ENCODE assay signal across 29 mouse cellular contexts in genomic region chr1:84522256-84522962, GRCm38 (mm10).
DNase-seq lines count a peak whose midpoint lies in the region; ATAC-seq lines count a peak whose summit lies in the region.
"Had no signal": no experiment of that assay in that cellular context is flagged by ENCODE, and none has a peak within 500 bp of the region (broad histone marks: within the 10 kb centered on the region; RNA-seq: fewer than 3 reads in every experiment).

No protein-coding gene starts in this region.

- no peak overlapping the region for H3K4me2 ChIP-seq in forebrain, embryonic 16.5 days (ENCODE audit: low read length)
- H3K4me2 ChIP-seq: embryonic facial prominence, embryonic 12.5 days; heart, embryonic 13.5 days; hindbrain, embryonic 14.5 days; kidney, embryonic 15.5 days; limb, embryonic 12.5 days; liver, embryonic 15.5 days; lung, embryonic 14.5 days; midbrain, embryonic 15.5 days; neural tube, embryonic 13.5 days had no signal

- H3K36me3 ChIP-seq in forebrain, embryonic 16.5 days (ENCODE audit: control insufficient read depth, insufficient read depth): no peaks in the 10 kb centered on the region
- no peaks in the 10 kb centered on the region for H3K36me3 ChIP-seq in forebrain, embryonic 10.5 days (replicated peaks)
- H3K36me3 ChIP-seq in heart, embryonic 10.5 days: no peaks in the 10 kb centered on the region
- H3K36me3 ChIP-seq: embryonic facial prominence, embryonic 12.5 days; heart, embryonic 13.5 days; kidney, embryonic 15.5 days; limb, embryonic 12.5 days; liver, embryonic 15.5 days; midbrain, embryonic 10.5 days; midbrain, embryonic 15.5 days; neural tube, embryonic 13.5 days had no signal

- H3K4me1 ChIP-seq in forebrain, embryonic 16.5 days (replicated peaks; ENCODE audit: control insufficient read depth, insufficient read depth, low read length): 0 out of 2 replicates have a peak, but pooled peaks cover 5% of the 10 kb centered on the region
- peaks cover 3% of the 10 kb centered on the region; the same call in 1 of the 2 replicates for H3K4me1 ChIP-seq in forebrain, embryonic 10.5 days
- H3K4me1 ChIP-seq in heart, embryonic 10.5 days: no peaks in the 10 kb centered on the region
- H3K4me1 ChIP-seq: embryonic facial prominence, embryonic 12.5 days; heart, embryonic 13.5 days; kidney, embryonic 15.5 days; limb, embryonic 12.5 days; liver, embryonic 15.5 days; midbrain, embryonic 10.5 days had no signal

- H3K27me3 ChIP-seq in forebrain, embryonic 16.5 days (replicated peaks; ENCODE audit: control insufficient read depth, insufficient read depth, low read length): no peaks in the 10 kb centered on the region
- no peaks in the 10 kb centered on the region for H3K27me3 ChIP-seq in forebrain, embryonic 10.5 days (ENCODE audit: poor library complexity, severe bottlenecking)
- no peaks in the 10 kb centered on the region for H3K27me3 ChIP-seq in heart, embryonic 10.5 days (ENCODE audit: insufficient read depth, poor library complexity, severe bottlenecking)
- H3K27me3 ChIP-seq: embryonic facial prominence, embryonic 12.5 days; heart, embryonic 13.5 days; kidney, embryonic 15.5 days; limb, embryonic 12.5 days; liver, embryonic 15.5 days; midbrain, embryonic 15.5 days; neural tube, embryonic 13.5 days had no signal

- no peak overlapping the region for H3K9ac ChIP-seq in forebrain, embryonic 16.5 days (replicated peaks; ENCODE audit: low read depth, low read length)
- H3K9ac ChIP-seq: embryonic facial prominence, embryonic 12.5 days; heart, embryonic 13.5 days; hindbrain, embryonic 14.5 days; kidney, embryonic 15.5 days; limb, embryonic 12.5 days; liver, embryonic 15.5 days; lung, embryonic 14.5 days; midbrain, embryonic 15.5 days; neural tube, embryonic 13.5 days had no signal

- whole genome bisulfite sequencing in forebrain, embryonic 16.5 days: 60% methylated on average over 4 of the region's 4 CpGs
- 88% methylated on average over 4 of the region's 4 CpGs for WGBS in forebrain, embryonic 10.5 days
- 79% methylated on average over 4 of the region's 4 CpGs for WGBS in heart, embryonic 10.5 days

- DNase-seq in forebrain, embryonic 10.5 days (ENCODE audit: extremely low spot score, low spot score): no peak
- peak; percentile 28 for DNase-seq in ZHBTc4 (ENCODE audit: low read depth, low spot score)
- DNase-seq in embryo, embryonic 11 days: peak; percentile 30
- DNase-seq in ovary, adult 18-20 months (ENCODE audit: low spot score): no peak
- no peak for DNase-seq in heart, embryonic 10.5 days (ENCODE audit: low spot score)
- DNase-seq: adrenal gland, postnatal 10 days; cerebellum, adult 11 months; cerebellum, adult 9-11 months; gastrocnemius, postnatal 25 days; kidney, postnatal 36 days; lung, embryonic 14.5 days; lung, postnatal 14 days; thymus, adult 2 months; thymus, postnatal 36 days had no signal

- ATAC-seq in forebrain, embryonic 16.5 days: peak; percentile 57
- ATAC-seq in CD4-positive, CD25-positive, alpha-beta regulatory T cell, adult 4 months: no peak
- ATAC-seq: intestine, postnatal 0 days; midbrain, embryonic 15.5 days had no signal

- no peaks in the 10 kb centered on the region for H3K9me3 ChIP-seq in forebrain, embryonic 16.5 days (ENCODE audit: control insufficient read depth, low read length)
- H3K9me3 ChIP-seq in forebrain, embryonic 10.5 days: no peaks in the 10 kb centered on the region
- no peaks in the 10 kb centered on the region for H3K9me3 ChIP-seq in heart, embryonic 10.5 days
- H3K9me3 ChIP-seq: embryonic facial prominence, embryonic 12.5 days; heart, embryonic 13.5 days; kidney, embryonic 15.5 days; limb, embryonic 12.5 days; liver, embryonic 15.5 days; midbrain, embryonic 10.5 days; midbrain, embryonic 15.5 days; neural tube, embryonic 13.5 days had no signal

- no peak overlapping the region for H3K4me3 ChIP-seq in forebrain, embryonic 16.5 days (replicated peaks; ENCODE audit: low read length)
- H3K4me3 ChIP-seq in forebrain, embryonic 10.5 days: no peak overlapping the region
- H3K4me3 ChIP-seq in heart, embryonic 10.5 days: no peak overlapping the region
- H3K4me3 ChIP-seq: embryonic facial prominence, embryonic 12.5 days; erythroblast, embryonic 14.5 days; heart, embryonic 13.5 days; kidney, embryonic 15.5 days; layer of hippocampus, adult 2 months; left cerebral cortex, adult 2 months; limb, embryonic 12.5 days; liver, embryonic 15.5 days; midbrain, embryonic 10.5 days; midbrain, embryonic 15.5 days; neural tube, embryonic 13.5 days had no signal

- no peak overlapping the region for H3K27ac ChIP-seq in forebrain, embryonic 16.5 days (ENCODE audit: low read length)
- H3K27ac ChIP-seq in forebrain, embryonic 10.5 days: no peak overlapping the region
- H3K27ac ChIP-seq in heart, embryonic 10.5 days: no peak overlapping the region
- H3K27ac ChIP-seq: embryonic facial prominence, embryonic 12.5 days; heart, embryonic 13.5 days; hindbrain, embryonic 14.5 days; kidney, embryonic 15.5 days; left cerebral cortex, adult 2 months; limb, embryonic 12.5 days; liver, embryonic 15.5 days; midbrain, embryonic 10.5 days; midbrain, embryonic 15.5 days; neural tube, embryonic 13.5 days had no signal

Comparison
In these comparisons a context has a peak if more than half of its experiments do, and no peak if none do; other contexts are left out.
1. DNase-seq: peak in ZHBTc4 (single experiment) and embryo, embryonic 11 days (single experiment); none in forebrain, embryonic 10.5 days (single experiment), ovary, adult 18-20 months (single experiment) and heart, embryonic 10.5 days (single experiment).